Mouse (Mus musculus) E14TG2a.4 (cell line): Measurements from ENCODE around the gene Hsf4.

Source experiments
- CTCF ChIP-seq: conservative IDR thresholded peaks from 2 replicates; pipeline ENCODE4 v1.5.1; 2014; ENCODE audit warnings: low read length
- NANOG ChIP-seq: IDR thresholded peaks from 2 replicates; pipeline ENCODE4 v1.6.1; 2014; ENCODE audit warnings: borderline replicate concordance, low read length, mixed read lengths
- POU5F1 ChIP-seq: IDR thresholded peaks from 2 replicates; pipeline ENCODE4 v1.6.1; 2014; ENCODE audit warnings: low read length, borderline replicate concordance

GRCm38 (mm10) chr8:105252680-105253537 lies 16.7 kb upstream of the Hsf4 start:
- TF ChIP-seq CTCF, result no peak
- TF ChIP-seq NANOG, result no peak
- no peak for TF ChIP-seq POU5F1
